Mouse (Mus musculus): ENCODE data around the gene Tulp2. TPM values are rescaled to one million over a fixed set of nuclear protein-coding genes. Genes with fewer than 3 reads are reported as not detected.
"Not testable (repeated sequence)": the region's sequence is repeated elsewhere in the genome, so short reads cannot be mapped to it uniquely, and the experiment has no call there.

The Tulp2 gene
- polyA plus RNA-seq, 1 experiment from 2014 or later = 1.0 TPM

DNA sequence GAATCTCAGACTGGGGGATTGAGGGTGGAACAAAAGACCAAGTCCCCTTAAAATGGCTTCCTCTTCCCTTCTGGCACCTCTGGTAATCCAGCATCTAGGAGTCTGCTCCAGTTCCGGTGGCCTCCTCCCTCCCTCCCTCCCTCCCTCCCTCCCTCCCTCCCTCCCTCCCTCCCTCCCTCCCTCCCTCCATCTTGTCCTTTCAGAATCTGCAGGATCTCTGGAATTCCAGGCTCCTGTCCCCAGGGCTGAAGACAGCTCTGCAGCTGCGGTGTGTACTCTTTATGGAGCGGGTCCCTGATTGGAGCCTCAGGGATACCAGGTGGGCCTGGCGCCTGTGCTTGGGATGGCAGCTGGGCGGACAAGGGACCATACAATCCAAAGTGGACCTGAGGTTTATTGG is 20.4 kb upstream of the Tulp2 start:
- Histone ChIP-seq H3K4me1 (peaks cover 57% of the 10 kb centered on the region), H3K4me2 (no peak overlapping the region), H3K9me3 (no peaks in the 10 kb centered on the region), H3K27ac (peak overlapping the region; percentile 87), H3K36me3 (peaks cover 65% of the 10 kb centered on the region), H3K9ac (no peak overlapping the region), H3K4me3 (no peak overlapping the region), H3K27me3 (no peaks in the 10 kb centered on the region)
- 54% methylated on average over 4 of the region's 5 CpGs for WGBS
- no peak for ATAC-seq (ENCODE audit: insufficient number of reproducible peaks, low FRiP score, low TSS enrichment, low read depth)

- Histone ChIP-seq H3K4me1 (peaks cover 55% of the 10 kb centered on the region), H3K36me3 (peaks cover 63% of the 10 kb centered on the region), H3K4me3 (no peak overlapping the region), H3K4me2 (no peak overlapping the region), H3K9ac (no peak overlapping the region), H3K27me3 (no peaks in the 10 kb centered on the region), H3K9me3 (no peaks in the 10 kb centered on the region), H3K27ac (peak overlapping the region; percentile 87; the same call in 1 of the 2 replicates)
- WGBS = 85% methylated on average over 4 of the region's 4 CpGs
- no peak for ATAC-seq (ENCODE audit: insufficient number of reproducible peaks, low FRiP score, low TSS enrichment, low read depth)
Observed at GRCm38 (mm10) chr7:45461781-45462180, 19.9 kb upstream of the Tulp2 start.

GRCm38 (mm10) chr7:45462325-45462724 is 19.4 kb upstream of the Tulp2 start:
- Histone ChIP-seq H3K9ac (no peak overlapping the region), H3K9me3 (no peaks in the 10 kb centered on the region), H3K4me1 (peaks cover 51% of the 10 kb centered on the region), H3K27ac (peak overlapping the region; percentile 17; the same call in 1 of the 2 replicates), H3K27me3 (no peaks in the 10 kb centered on the region), H3K36me3 (peaks cover 57% of the 10 kb centered on the region), H3K4me3 (no peak overlapping the region), H3K4me2 (no peak overlapping the region)
- 84% methylated on average over 4 of the region's 4 CpGs for WGBS
- no peak for ATAC-seq (ENCODE audit: insufficient number of reproducible peaks, low FRiP score, low TSS enrichment, low read depth)

GRCm38 (mm10) chr7:45462868-45463267 is 18.8 kb upstream of the Tulp2 start:
- peaks cover 52% of the 10 kb centered on the region for H3K36me3 ChIP-seq
- not testable (repeated sequence) for H3K27me3 ChIP-seq; H3K9ac ChIP-seq; H3K4me3 ChIP-seq; H3K27ac ChIP-seq; ATAC-seq (ENCODE audit: insufficient number of reproducible peaks, low FRiP score, low TSS enrichment, low read depth); H3K4me2 ChIP-seq; H3K9me3 ChIP-seq
- peaks cover 46% of the 10 kb centered on the region for H3K4me1 ChIP-seq
- WGBS = 79% methylated on average over 4 of the region's 4 CpGs

DNA sequence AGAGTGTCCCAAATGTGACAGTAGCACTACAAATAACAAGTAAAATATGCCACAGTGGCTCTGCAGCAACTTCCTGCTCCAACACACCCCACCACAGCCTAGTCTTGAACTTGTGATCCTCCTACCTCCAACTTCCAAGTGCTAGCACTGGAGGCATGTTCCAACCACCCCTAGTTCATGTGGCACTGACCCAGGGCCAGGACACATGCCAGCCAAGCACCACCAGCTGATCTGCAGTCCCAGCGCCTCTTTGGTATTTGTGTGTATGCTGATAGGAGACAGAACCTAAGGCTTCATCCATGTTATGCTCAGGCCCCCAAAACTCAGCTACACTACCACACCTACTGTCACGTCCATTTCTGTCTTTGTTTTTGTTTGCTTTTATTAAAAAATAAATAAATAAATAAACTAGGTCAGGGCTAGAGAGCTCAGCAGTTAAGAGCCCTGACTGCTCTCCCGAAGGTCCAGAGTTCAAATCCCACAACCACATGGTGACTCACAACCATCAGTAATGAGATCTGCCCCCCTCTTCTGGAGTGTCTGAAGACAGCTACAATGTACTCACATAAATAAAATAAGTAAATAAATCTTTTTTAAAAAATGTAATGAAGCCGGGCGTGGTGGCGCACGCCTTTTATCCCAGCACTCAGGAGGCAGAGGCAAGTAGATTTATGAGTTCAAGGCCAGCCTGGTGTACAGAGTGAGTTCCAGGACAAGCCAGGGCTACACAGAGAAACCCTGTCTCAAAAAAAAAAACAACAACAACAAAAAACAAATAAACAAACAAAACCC is 17.5 kb upstream of the Tulp2 start:
- Histone ChIP-seq H3K4me1 (peaks cover 40% of the 10 kb centered on the region), H3K4me2 (no peak overlapping the region), H3K27me3 (no peaks in the 10 kb centered on the region), H3K9me3 (no peaks in the 10 kb centered on the region), H3K4me3 (no peak overlapping the region), H3K9ac (no peak overlapping the region), H3K27ac (no peak overlapping the region), H3K36me3 (peaks cover 43% of the 10 kb centered on the region)
- WGBS = 91% methylated on average over 7 of the region's 7 CpGs
- ATAC-seq (ENCODE audit: insufficient number of reproducible peaks, low FRiP score, low TSS enrichment, low read depth) = no peak

DNA sequence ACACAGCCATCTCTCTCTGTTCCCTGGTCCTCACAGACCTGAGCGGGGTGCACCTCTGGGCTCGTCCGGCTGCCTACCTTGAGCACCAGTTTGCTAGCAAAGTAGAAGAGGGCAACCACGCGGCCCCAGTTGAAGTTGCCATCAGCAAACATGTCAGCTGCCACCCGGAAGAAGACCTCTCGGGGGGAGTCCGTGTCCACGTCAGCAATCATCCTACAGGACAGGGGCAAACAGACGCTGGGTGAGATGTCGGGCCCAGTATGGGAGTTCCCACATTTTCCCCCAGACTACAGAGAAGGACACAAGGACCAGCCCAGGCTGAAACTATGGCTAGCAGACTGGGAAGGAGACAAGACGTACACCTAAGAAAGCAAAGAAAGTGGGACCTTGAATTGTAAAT is 16.6 kb upstream of the Tulp2 start:
- Histone ChIP-seq H3K27me3 (no peaks in the 10 kb centered on the region), H3K9ac (no peak overlapping the region), H3K36me3 (peaks cover 43% of the 10 kb centered on the region), H3K4me1 (peaks cover 38% of the 10 kb centered on the region), H3K4me3 (no peak overlapping the region), H3K9me3 (no peaks in the 10 kb centered on the region), H3K4me2 (peak overlapping the region; percentile 85; the same call in 1 of the 2 replicates), H3K27ac (no peak overlapping the region)
- WGBS = 96% methylated on average over 12 of the region's 12 CpGs
- no peak for ATAC-seq (ENCODE audit: insufficient number of reproducible peaks, low FRiP score, low TSS enrichment, low read depth)

GRCm38 (mm10) chr7:45465549-45465948 is 16.1 kb upstream of the Tulp2 start:
- peaks cover 33% of the 10 kb centered on the region for H3K4me1 ChIP-seq
- H3K27me3 ChIP-seq = no peaks in the 10 kb centered on the region
- peak overlapping the region; percentile 65 for H3K4me3 ChIP-seq
- no peak for ATAC-seq (ENCODE audit: insufficient number of reproducible peaks, low FRiP score, low TSS enrichment, low read depth)
- peak overlapping the region; percentile 65 for H3K9ac ChIP-seq
- H3K4me2 ChIP-seq = peak overlapping the region; percentile 85
- no peaks in the 10 kb centered on the region for H3K9me3 ChIP-seq
- WGBS = 78% methylated on average over 9 of the region's 9 CpGs
- peaks cover 43% of the 10 kb centered on the region for H3K36me3 ChIP-seq
- no peak overlapping the region for H3K27ac ChIP-seq

GRCm38 (mm10) chr7:45466283-45467089 is 15.2 kb upstream of the Tulp2 start, which contains the start of gene Bax:
Bax (minus strand) TSS chr7:45466898.
- Histone ChIP-seq H3K36me3 (peaks cover 39% of the 10 kb centered on the region), H3K4me3 (peak within 1 kb of the TSS; percentile 65), H3K9me3 (no peaks in the 10 kb centered on the region), H3K4me2 (peak within 1 kb of the TSS; percentile 85), H3K4me1 (peaks cover 26% of the 10 kb centered on the region), H3K27ac (peak within 1 kb of the TSS; percentile 22), H3K9ac (peak within 1 kb of the TSS; percentile 65), H3K27me3 (no peaks in the 10 kb centered on the region)
- ATAC-seq (ENCODE audit: insufficient number of reproducible peaks, low FRiP score, low TSS enrichment, low read depth) = peak; percentile 76
- WGBS = under 1% methylated on average over 52 of the region's 58 CpGs

DNA sequence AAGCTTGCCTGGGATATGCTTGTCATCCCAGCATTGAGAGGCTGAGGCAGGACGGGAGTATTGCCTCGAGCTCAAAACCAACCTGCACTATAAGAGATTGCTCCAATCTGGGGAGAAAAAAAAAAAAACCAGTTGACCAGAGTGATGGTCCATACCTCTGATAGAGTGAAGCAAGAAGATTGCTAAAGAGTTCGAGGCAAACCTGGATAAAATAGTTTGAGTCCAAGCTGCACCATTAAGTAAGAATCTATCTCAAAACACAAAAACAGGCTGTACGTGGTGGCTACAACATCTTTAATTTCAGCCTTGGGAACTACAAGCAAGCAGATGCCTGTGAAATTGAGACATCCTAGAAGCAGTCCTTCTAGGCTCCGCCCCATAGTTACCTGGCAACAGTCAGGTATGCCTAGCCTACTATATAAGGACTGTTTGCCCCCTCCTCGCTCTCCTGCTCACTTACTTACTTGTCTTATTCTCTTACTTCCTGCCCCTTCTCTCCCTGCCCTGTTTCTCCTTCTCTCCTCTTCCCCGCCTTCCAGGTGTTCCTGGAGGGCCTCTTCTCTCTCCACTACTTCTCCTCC is 14.5 kb upstream of the Tulp2 start:
- ATAC-seq (ENCODE audit: insufficient number of reproducible peaks, low FRiP score, low TSS enrichment, low read depth) = 0 out of 2 replicates have a peak, but pooled peaks have one; percentile 6

GRCm38 (mm10) chr7:45470869-45471268 is 10.8 kb upstream of the Tulp2 start:
- Histone ChIP-seq H3K4me1 (peaks cover 9% of the 10 kb centered on the region), H3K36me3 (no peaks in the 10 kb centered on the region), H3K4me2 (no peak overlapping the region), H3K9me3 (no peaks in the 10 kb centered on the region), H3K27me3 (no peaks in the 10 kb centered on the region), H3K9ac (no peak overlapping the region), H3K27ac (no peak overlapping the region), H3K4me3 (no peak overlapping the region)
- WGBS = 6% methylated on average over 3 of the region's 3 CpGs
- no peak for ATAC-seq (ENCODE audit: insufficient number of reproducible peaks, low FRiP score, low TSS enrichment, low read depth)

More for the DNA sequence above, 14.5 kb upstream of the Tulp2 start:
- H3K4me1 ChIP-seq = peaks cover 20% of the 10 kb centered on the region
- H3K9ac ChIP-seq = no peak overlapping the region
- 31% methylated on average over 7 of the region's 7 CpGs for WGBS
- H3K36me3 ChIP-seq = peaks cover 34% of the 10 kb centered on the region
- no peaks in the 10 kb centered on the region for H3K27me3 ChIP-seq
- H3K4me3 ChIP-seq = peak overlapping the region; percentile 65
- H3K9me3 ChIP-seq = no peaks in the 10 kb centered on the region
- no peak overlapping the region for H3K27ac ChIP-seq
- H3K4me2 ChIP-seq = peak overlapping the region; percentile 85

- Histone ChIP-seq H3K4me2 (peak overlapping the region; percentile 39), H3K36me3 (no peaks in the 10 kb centered on the region), H3K4me1 (no peaks in the 10 kb centered on the region), H3K9ac (no peak overlapping the region), H3K9me3 (no peaks in the 10 kb centered on the region), H3K27me3 (no peaks in the 10 kb centered on the region), H3K27ac (no peak overlapping the region), H3K4me3 (peak overlapping the region; percentile 26)
- no peak for ATAC-seq (ENCODE audit: insufficient number of reproducible peaks, low FRiP score, low TSS enrichment, low read depth)
- 62% methylated on average over 16 of the region's 16 CpGs for WGBS
Observed at GRCm38 (mm10) chr7:45475291-45475969, 6.2 kb upstream of the Tulp2 start.

Data from limb, embryonic 15.5 days (tissue).